Mouse (Mus musculus) liver, adult 2 months (tissue): ENCODE data around the gene Fth1. TPM values are rescaled to one million over a fixed set of nuclear protein-coding genes. Genes with fewer than 3 reads are reported as not detected.

Source experiments
- DNase-seq: peaks from one replicate; pipeline ENCODE4 v3.0.0-alpha.2; 2011; ENCODE audit warnings: low read depth, low spot score; ENCODE audit errors: extremely low read depth
- H3K27ac ChIP-seq: fragments of 200-500 bp; replicated peaks from 2 replicates; pipeline ENCODE4 v1.5.1; 2012; ENCODE audit warnings: low read depth, mild to moderate bottlenecking, control low read depth, inconsistent platforms, low read length; ENCODE audit not compliant: insufficient read depth
- H3K27me3 ChIP-seq: fragments of 200-500 bp; 2 replicates; pipeline ENCODE4 v1.6.1; 2012; ENCODE audit warnings: mild to moderate bottlenecking, moderate library complexity, low read length, inconsistent platforms; ENCODE audit not compliant: control insufficient read depth, insufficient read depth
- H3K36me3 ChIP-seq: fragments of 200-500 bp; 2 replicates; pipeline ENCODE4 v1.6.1; 2012; ENCODE audit warnings: low read length, inconsistent platforms; ENCODE audit not compliant: control insufficient read depth, insufficient read depth
- H3K4me1 ChIP-seq: fragments of 200-500 bp; 2 replicates; pipeline ENCODE4 v1.6.1; 2011; ENCODE audit warnings: low read length; ENCODE audit not compliant: control insufficient read depth, insufficient read depth
- H3K4me3 ChIP-seq: fragments of 200-500 bp; 2 replicates; pipeline ENCODE4 v1.5.1; 2011; ENCODE audit warnings: low read depth, mild to moderate bottlenecking, control low read depth, low read length, moderate library complexity; ENCODE audit not compliant: insufficient read depth
- H3K79me2 ChIP-seq: fragments of 200-500 bp; 2 replicates; pipeline ENCODE4 v1.6.1; 2012; ENCODE audit warnings: inconsistent platforms, mild to moderate bottlenecking, low read length, moderate library complexity; ENCODE audit not compliant: control insufficient read depth, insufficient read depth
- H3K9ac ChIP-seq: fragments of 200-500 bp; 2 replicates; pipeline ENCODE4 v1.6.1; 2012; ENCODE audit warnings: low read depth, mild to moderate bottlenecking, control low read depth, inconsistent platforms, low read length
- CTCF ChIP-seq: fragments of 200-500 bp; IDR thresholded peaks from 2 replicates; pipeline ENCODE4 v1.5.1; 2011; ENCODE audit warnings: low read depth, low read length, control low read depth
- POLR2A ChIP-seq: fragments of 200-500 bp; IDR thresholded peaks from 2 replicates; pipeline ENCODE4 v1.6.1; 2011; ENCODE audit warnings: low read length, control low read depth; ENCODE audit not compliant: insufficient read depth; ENCODE audit errors: extremely low read depth
- WGBS: fragments of 180-500 bp; shearing (Covaris S2); methylation state at CpG from one replicate; pipeline ENCODE4 v1.1.7; 2018; 5-methylcytosine and 5-hydroxymethylcytosine counted together
- polyA plus RNA-seq: library from polyadenylated mRNA; depleted of rRNA; stranded (reverse); fragments of >200 nt; gene quantifications from 2 replicates; pipeline ENCODE4 v1.2.3, GENCODE M21; 2012
- total RNA-seq: library from RNA; depleted of rRNA; stranded (reverse); fragments of >200 nt; gene quantifications from 2 replicates; pipeline ENCODE4 v1.2.3, GENCODE M21; 2014

The Fth1 gene
- total and polyA plus RNA-seq, 2 experiments = 1,154 to 7,340 TPM

- no peak overlapping the region for H3K4me3 ChIP-seq
These were observed 41.5 kb upstream of the Fth1 start for GRCm38 (mm10) chr19:9938824-9939303.

GRCm38 (mm10) chr19:9939841-9940240 lies 40.6 kb upstream of the Fth1 start:
- Histone ChIP-seq H3K9ac (no peak overlapping the region), H3K27ac (no peak overlapping the region), H3K4me1 (peaks cover 5% of the 10 kb centered on the region), H3K79me2 (no peaks in the 10 kb centered on the region), H3K27me3 (no peaks in the 10 kb centered on the region), H3K36me3 (no peaks in the 10 kb centered on the region), H3K4me3 (no peak overlapping the region)
- TF ChIP-seq POLR2A (no peak), CTCF (no peak)
- WGBS = 90% methylated on average over 7 of the region's 7 CpGs
- DNase-seq = no peak

More at GRCm38 (mm10) chr19:9938824-9939303, 41.5 kb upstream of the Fth1 start:
- Histone ChIP-seq H3K27me3 (no peaks in the 10 kb centered on the region), H3K27ac (no peak overlapping the region), H3K9ac (no peak overlapping the region), H3K79me2 (no peaks in the 10 kb centered on the region), H3K36me3 (no peaks in the 10 kb centered on the region), H3K4me1 (peaks cover 5% of the 10 kb centered on the region)
- DNase-seq = no peak
- TF ChIP-seq CTCF (no peak), POLR2A (no peak)
- WGBS = 62% methylated on average over 13 of the region's 13 CpGs

- H3K9ac ChIP-seq = no peak overlapping the region
- TF ChIP-seq POLR2A (no peak), CTCF (no peak)
- H3K27me3 ChIP-seq = no peaks in the 10 kb centered on the region
- 72% methylated on average over 4 of the region's 4 CpGs for WGBS
- no peak overlapping the region for H3K4me3 ChIP-seq
- H3K4me1 ChIP-seq = peaks cover 2% of the 10 kb centered on the region
- no peaks in the 10 kb centered on the region for H3K36me3 ChIP-seq
- DNase-seq = no peak
- H3K27ac ChIP-seq = no peak overlapping the region
- no peaks in the 10 kb centered on the region for H3K79me2 ChIP-seq
These were observed 39.5 kb upstream of the Fth1 start for GRCm38 (mm10) chr19:9940903-9941302.

GRCm38 (mm10) chr19:9941809-9942208 lies 38.6 kb upstream of the Fth1 start:
- no peaks in the 10 kb centered on the region for H3K36me3 ChIP-seq
- peak; percentile 61 for DNase-seq
- H3K4me1 ChIP-seq = peaks cover 2% of the 10 kb centered on the region; the same call in 1 of the 2 replicates
- TF ChIP-seq POLR2A = no peak
- TF ChIP-seq CTCF = no peak
- no peaks in the 10 kb centered on the region for H3K27me3 ChIP-seq
- H3K79me2 ChIP-seq = no peaks in the 10 kb centered on the region
- 30% methylated on average over 1 of the region's 1 CpGs for WGBS
- H3K9ac ChIP-seq = no peak overlapping the region
- no peak overlapping the region for H3K4me3 ChIP-seq
- H3K27ac ChIP-seq = no peak overlapping the region

GRCm38 (mm10) chr19:9942539-9943533 lies 37.6 kb upstream of the Fth1 start:
- Histone ChIP-seq H3K27ac (no peak overlapping the region), H3K4me1 (peaks cover 2% of the 10 kb centered on the region; the same call in 1 of the 2 replicates), H3K9ac (no peak overlapping the region), H3K79me2 (no peaks in the 10 kb centered on the region), H3K36me3 (no peaks in the 10 kb centered on the region), H3K4me3 (no peak overlapping the region), H3K27me3 (no peaks in the 10 kb centered on the region)
- WGBS = 76% methylated on average over 10 of the region's 10 CpGs
- DNase-seq = no peak
- TF ChIP-seq POLR2A (no peak), CTCF (no peak)
